Mouse (Mus musculus) gastrocnemius, postnatal 36 days (tissue): Measurements from ENCODE around the gene Traf7. TPM values are rescaled to one million over a fixed set of nuclear protein-coding genes. Genes with fewer than 3 reads are reported as not detected.

Experiments used
- DNase-seq, 2 experiments: peaks; one replicate each; pipeline ENCODE4 v3.0.0; 2022
- intact Hi-C: fragments of 180-260 bp; cut with DNase I; formaldehyde crosslinking; loops from one replicate; pipeline ENCODE4 v1.15.1; 2025
- total RNA-seq, 2 experiments: library from RNA; stranded (reverse); gene quantifications; 2 replicates each; pipeline ENCODE4 v1.2.3; 2021

The Traf7 gene
- total RNA-seq, 2 experiments from 2014 or later = 23.7 to 30.2 TPM

GRCm38 (mm10) chr17:24514270-24515257, 13.2 kb downstream of the Traf7 start:
- DNase-seq = no peak
- intact Hi-C loops = no loop called here

DNA sequence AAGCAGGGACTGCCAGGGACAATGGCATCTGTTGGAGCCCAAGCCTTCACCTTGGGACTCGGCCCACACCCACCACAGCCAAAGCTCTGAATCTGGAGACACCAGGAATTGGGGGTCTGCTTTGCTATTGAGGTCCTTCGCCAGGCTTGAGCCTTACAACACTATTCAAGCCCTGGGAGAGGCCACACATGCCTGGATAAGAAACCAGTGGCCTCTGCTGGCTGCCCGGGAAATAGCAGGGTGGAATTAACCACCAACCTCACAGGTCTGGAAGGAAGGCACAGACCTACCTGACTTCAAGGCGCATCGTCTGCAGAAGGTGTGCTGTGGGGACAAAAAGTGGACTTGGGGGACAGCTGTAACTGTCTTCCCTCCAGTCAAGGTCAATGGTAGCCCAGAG, 14.1 kb downstream of the Traf7 start:
- intact Hi-C loops = no loop called here
- no peak for DNase-seq

- intact Hi-C loops = no loop called here
- DNase-seq = no peak
Observed at GRCm38 (mm10) chr17:24507806-24508460, 19.8 kb downstream of the Traf7 start.

DNA sequence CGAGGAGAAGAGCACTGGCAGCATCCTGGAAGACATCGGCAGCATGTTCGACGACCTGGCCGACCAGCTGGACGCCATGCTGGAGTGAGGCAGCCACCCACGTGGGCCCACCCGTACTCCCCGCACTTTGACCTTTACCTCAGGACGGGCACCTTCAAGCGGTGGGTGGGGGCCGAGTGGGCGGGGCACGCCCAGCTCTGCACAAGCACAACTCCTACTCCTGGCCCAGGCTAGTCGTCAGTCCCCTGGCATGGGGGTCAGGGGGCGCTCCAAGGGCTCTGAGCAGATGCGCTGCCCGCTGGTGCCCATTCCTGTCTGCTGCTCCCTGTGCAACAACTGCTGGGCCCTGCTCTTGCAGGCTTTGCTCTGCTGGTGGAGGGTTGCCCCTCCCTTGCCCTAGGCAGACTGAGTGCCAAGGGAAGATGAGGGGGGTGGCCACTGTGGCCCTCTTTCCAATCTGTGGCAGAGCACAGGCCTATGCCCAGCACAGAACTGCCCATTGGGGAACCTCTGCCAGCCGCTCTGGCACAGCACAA, 20.5 kb downstream of the Traf7 start:
- intact Hi-C loops = no loop called here
- DNase-seq = no peak

GRCm38 (mm10) chr17:24506332-24507070, 21.2 kb downstream of the Traf7 start:
- DNase-seq = peak in 1 of 2 experiments; percentile 43

DNA sequence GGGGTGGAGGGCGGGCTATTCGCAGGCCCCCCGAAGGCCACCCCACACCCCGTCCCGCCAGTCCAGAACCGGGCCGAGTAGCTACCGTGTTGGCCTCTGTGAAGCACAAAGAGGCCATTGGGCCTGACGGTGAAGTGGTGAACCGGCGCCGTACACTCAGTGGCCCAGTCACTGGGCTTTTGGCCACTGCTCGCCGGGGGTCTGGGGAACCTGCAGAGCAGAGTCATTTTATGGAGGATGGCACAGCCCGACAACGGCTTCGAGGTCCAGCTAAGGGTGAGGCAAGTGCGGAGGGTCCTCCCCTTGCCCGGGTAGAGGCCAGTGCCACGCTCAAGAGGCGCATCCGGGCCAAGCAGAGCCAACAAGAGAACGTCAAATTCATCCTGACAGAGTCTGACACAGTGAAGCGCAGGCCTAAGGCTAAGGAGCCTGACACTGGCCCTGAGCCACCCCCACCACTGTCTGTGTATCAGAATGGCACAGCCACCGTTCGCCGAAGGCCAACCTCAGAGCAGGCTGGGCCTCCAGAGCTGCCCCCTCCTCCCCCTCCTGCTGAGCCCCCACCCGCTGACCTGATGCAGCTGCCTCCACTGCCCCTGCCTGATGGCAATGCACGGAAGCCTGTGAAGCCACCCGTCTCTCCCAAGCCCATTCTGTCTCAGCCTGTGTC, 22.3 kb downstream of the Traf7 start:
- no peak for DNase-seq
- intact Hi-C loops = no loop called here

More at GRCm38 (mm10) chr17:24506332-24507070, 21.2 kb downstream of the Traf7 start:
- intact Hi-C loops = no loop called here

DNA sequence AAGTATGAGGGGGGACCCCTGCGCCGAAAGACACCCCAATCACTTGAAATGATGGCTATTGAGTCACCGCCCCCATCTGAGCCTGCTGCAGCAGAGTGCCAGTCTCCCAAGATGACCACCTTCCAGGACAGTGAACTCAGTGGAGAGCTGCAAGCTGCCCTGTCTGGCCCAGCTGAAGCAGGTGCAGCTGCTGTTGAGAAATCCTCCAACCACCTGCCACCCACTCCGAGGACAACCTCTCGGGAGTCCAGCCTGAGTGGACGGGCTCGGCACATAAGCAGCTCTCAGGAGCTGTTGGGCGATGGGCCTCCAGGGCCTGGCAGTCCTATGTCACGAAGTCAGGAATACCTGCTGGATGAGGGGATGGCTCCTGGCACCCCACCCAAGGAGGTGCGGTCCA, 23.7 kb downstream of the Traf7 start:
- DNase-seq = no peak
- intact Hi-C loops = no loop called here

DNA sequence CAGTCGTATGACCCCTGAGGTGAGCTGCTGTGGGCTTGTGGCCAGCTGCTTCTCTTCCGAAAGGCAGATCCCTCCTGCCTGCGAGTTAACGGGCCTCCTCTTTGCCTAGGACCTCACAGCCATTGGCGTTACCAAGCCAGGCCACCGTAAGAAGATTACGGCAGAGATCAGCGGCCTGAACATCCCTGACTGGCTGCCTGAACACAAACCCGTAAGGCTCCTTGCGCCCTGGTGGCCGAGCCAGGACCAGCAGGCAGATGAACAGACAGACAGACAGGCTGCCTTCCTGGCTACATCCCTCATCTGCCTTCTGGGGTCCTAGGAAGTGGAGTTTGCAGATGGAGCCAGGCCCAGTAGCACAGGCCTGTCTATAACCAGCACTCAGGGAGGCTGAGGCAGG, 25.5 kb downstream of the Traf7 start:
- DNase-seq = no peak
- intact Hi-C loops = no loop called here

- DNase-seq = no peak
- intact Hi-C loops = loop anchor here (2.0 kb wide), 1 partner anchor 15 kb away; no protein-coding TSS in a partner anchor
Observed at GRCm38 (mm10) chr17:24496026-24496425, 31.7 kb downstream of the Traf7 start.

- intact Hi-C loops = no loop called here
- no peak for DNase-seq
Observed at GRCm38 (mm10) chr17:24495443-24495842, 32.3 kb downstream of the Traf7 start.

DNA sequence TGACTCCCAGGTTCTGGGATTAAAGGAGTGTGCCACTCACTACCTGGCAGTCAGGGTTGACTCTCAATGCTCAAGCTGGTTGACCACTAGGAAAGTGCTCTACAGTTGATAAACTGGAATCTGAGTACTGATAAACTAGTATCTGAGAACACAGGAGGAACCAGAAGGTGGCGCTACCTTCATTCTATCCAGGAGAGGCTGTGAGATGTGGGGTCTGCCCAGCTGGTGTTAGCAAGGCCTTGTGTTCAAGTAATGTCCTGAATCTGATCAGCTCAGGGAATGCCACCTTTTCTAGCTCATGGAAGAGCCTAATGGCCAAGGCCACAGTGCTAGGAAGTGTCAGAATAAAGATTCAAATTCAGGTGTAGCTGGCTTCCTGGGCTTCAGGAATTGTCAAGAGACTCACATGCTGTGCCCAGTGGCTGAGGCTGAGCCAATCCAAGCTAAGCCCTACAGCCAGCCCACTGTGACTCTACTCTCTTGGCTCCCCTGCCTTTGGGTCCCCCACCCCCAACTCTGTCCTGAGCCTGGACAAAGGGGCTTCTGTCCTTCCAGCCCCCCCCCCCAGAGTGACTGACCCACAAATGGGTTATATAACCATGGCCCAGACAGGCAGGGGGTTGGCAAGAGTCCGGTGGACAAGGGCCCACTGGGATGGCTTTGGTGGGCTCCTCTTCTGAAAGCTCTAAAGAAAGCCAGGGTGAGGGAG, 33.0 kb downstream of the Traf7 start:
- DNase-seq = no peak
- intact Hi-C loops = no loop called here

- intact Hi-C loops = no loop called here
- no peak for DNase-seq
Observed at GRCm38 (mm10) chr17:24490399-24490798, 37.3 kb downstream of the Traf7 start.

DNA sequence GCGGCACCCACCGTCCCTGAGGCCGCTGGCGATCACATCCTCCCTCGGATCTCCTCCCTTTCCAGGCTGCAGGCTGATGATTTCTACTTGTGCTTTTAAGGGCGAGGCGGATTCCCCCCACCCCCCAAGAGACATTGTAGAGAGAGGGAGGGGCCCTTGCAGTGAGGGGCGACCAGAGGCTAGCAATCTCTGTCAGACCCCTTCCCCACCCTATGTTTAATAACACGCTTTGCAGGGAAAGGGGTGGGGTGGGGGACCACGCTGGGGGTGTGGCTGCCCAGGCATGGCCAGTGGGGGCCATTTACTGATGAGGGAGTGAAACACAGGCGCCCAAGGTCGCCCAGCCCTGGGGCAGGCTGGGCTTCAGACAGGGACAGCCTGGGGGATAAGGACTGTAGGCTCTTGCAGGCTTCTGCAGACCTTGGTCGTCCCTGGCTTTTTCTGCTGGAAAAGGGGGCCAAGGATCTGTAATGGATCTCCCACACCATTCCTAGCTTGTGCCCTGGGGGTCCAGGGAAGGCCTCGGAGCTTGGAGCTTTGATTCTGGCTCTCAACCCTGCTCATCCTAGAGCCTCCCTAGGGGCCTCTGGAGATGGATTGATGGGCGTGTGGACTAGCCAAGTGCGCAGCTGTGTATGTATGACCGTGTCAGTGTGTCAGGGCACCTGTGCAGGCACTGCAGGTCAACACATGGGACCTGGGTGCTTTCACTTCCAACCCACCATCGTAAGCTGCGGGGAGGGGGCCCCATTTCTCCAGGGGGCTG, 38.3 kb downstream of the Traf7 start:
- intact Hi-C loops = no loop called here
- no peak for DNase-seq

DNA sequence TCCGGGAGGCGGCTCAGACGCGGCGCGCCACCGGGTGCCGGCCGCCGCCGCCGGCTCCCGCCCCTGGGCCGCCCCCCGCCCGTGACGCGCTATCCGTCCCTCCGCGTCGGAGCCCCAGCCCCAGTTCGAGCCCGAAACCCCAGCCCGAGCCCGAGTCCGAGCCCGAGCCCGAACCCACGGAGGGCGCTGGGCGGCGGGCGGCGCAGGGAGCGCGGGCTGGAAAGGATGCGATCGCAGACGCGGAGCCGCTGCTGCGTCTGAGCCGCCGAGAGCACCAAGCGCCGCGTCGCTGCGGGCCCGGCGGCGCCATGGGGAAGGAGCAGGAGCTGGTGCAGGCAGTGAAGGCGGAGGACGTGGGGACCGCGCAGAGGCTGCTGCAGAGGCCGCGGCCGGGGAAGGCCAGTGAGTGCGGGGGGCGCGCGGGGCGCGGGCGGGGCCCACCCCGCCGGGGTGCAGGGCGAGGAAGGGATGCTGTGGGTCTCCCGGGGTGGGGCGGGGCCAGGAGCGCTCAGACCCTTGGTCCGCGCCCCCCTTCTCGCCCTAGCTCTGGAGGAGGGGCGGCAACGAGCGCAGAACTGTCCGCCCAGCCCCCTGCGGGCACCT, 39.0 kb downstream of the Traf7 start:
- no peak for DNase-seq
- intact Hi-C loops = no loop called here

DNA sequence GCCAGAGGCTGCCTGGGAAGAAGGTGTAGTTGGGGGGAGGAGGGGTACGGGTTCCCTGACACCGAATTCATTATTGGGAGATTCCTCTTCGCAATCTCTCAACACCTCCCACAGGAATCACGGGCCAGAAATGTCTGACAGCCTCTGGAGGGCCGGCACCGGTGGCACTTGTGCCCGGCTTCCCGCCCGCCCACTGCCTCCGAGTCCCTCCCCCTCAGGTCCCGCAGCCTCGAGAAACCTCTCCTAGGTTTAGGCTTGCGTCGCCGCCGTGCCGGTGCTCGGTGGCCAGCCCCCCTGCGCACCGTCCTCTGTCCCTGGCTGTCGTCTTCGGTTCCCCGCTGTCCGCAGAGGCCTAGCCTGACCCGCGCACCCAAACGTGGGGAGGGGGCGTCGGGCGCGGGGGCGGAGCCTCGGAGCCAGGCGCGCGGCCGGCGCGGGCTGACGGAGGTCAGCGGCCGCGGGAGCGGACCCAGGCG, 39.5 kb downstream of the Traf7 start, which contains the start of gene Caskin1:
Gene Caskin1 (plus strand): TSS at position 416 of the 476 bp plus-strand sequence.
- DNase-seq = no peak
- intact Hi-C loops = no loop called here

GRCm38 (mm10) chr17:24485090-24485860, 42.5 kb downstream of the Traf7 start:
- intact Hi-C loops = no loop called here
- DNase-seq = peak in 1 of 2 experiments; percentile 18

GRCm38 (mm10) chr17:24483495-24483894, 44.2 kb downstream of the Traf7 start:
- DNase-seq = no peak
- intact Hi-C loops = no loop called here
